Comparison of ENCODE assay signal across 17 mouse cellular contexts in the genomic region with DNA sequence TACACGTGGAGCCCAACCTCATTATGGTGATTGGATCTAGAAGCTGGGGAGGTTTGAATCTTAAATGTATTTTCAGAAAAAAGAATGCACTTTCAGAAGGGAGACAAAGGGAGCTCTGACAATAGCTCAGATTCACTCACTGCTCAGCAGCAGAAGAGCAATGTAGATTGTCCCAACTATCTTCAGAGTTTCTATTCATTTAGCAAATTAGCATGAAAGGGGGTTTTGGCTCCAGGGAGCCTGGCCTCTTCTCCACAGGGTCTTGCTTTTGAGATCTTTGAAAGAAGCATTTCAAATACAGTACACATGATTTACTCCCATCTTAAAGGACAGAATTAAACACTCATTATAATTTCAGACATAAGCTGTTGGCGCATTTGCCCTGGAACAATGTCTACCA.
A peak's percentile ranks its signal among the peaks of the same experiment; 100 is the strongest.
DNase-seq lines count a peak whose midpoint lies in the region; ATAC-seq lines count a peak whose summit lies in the region.
"Had no signal": no experiment of that assay in that cellular context is flagged by ENCODE, and none has a peak within 500 bp of the region (broad histone marks: within the 10 kb centered on the region; RNA-seq: fewer than 3 reads in every experiment).

No protein-coding gene starts in this region.

- no peaks in the 10 kb centered on the region for H3K27me3 ChIP-seq in forebrain, embryonic 13.5 days
- no peaks in the 10 kb centered on the region for H3K27me3 ChIP-seq in hindbrain, embryonic 14.5 days (ENCODE audit: control insufficient read depth, insufficient read depth, low read length)
- H3K27me3 ChIP-seq in midbrain, embryonic 14.5 days (ENCODE audit: control insufficient read depth, insufficient read depth, low read length), result no peaks in the 10 kb centered on the region
- H3K27me3 ChIP-seq: embryonic facial prominence, embryonic 13.5 days; kidney, embryonic 15.5 days; limb, embryonic 12.5 days; liver, embryonic 15.5 days had no signal

- H3K4me1 ChIP-seq in forebrain, embryonic 13.5 days, result peaks cover 25% of the 10 kb centered on the region
- peaks cover 11% of the 10 kb centered on the region; the same call in 1 of the 2 replicates for H3K4me1 ChIP-seq in hindbrain, embryonic 14.5 days (replicated peaks; ENCODE audit: control insufficient read depth, insufficient read depth, low read length)
- peaks cover 15% of the 10 kb centered on the region for H3K4me1 ChIP-seq in midbrain, embryonic 14.5 days (ENCODE audit: control insufficient read depth, insufficient read depth, low read length)
- H3K4me1 ChIP-seq: embryonic facial prominence, embryonic 13.5 days; kidney, embryonic 15.5 days; limb, embryonic 12.5 days; liver, embryonic 15.5 days had no signal

- peak; percentile 47 for DNase-seq in R1 (ENCODE audit: low read depth, low spot score)
- DNase-seq in hindbrain, embryonic 14.5 days (ENCODE audit: low spot score), result no peak
- peak; percentile 39 for DNase-seq in midbrain, embryonic 14.5 days
- no peak for DNase-seq in layer of hippocampus, adult 11-12 months (ENCODE audit: low spot score)
- DNase-seq in T-cell, adult 2 months (ENCODE audit: low spot score), result no peak
- no peak for DNase-seq in right cerebral cortex, postnatal 10 days (ENCODE audit: low spot score in 2 of 2)
- DNase-seq: cerebellum, postnatal 36 days; gastrocnemius, adult 2 months; heart, adult 11 months; lung, postnatal 36 days; right cerebral cortex, postnatal 25 days had no signal

- 4% methylated on average over 2 of the region's 2 CpGs for WGBS in forebrain, embryonic 13.5 days
- WGBS in hindbrain, embryonic 14.5 days, result 14% methylated on average over 2 of the region's 2 CpGs
- 6% methylated on average over 2 of the region's 2 CpGs for WGBS in midbrain, embryonic 14.5 days

- no peaks in the 10 kb centered on the region for H3K9me3 ChIP-seq in forebrain, embryonic 13.5 days (replicated peaks)
- no peaks in the 10 kb centered on the region for H3K9me3 ChIP-seq in hindbrain, embryonic 14.5 days (ENCODE audit: control insufficient read depth, low read length)
- no peaks in the 10 kb centered on the region for H3K9me3 ChIP-seq in midbrain, embryonic 14.5 days (ENCODE audit: control insufficient read depth, low read length)
- H3K9me3 ChIP-seq: embryonic facial prominence, embryonic 13.5 days; kidney, embryonic 15.5 days; limb, embryonic 12.5 days; liver, embryonic 15.5 days had no signal

- no peak overlapping the region for H3K9ac ChIP-seq in forebrain, embryonic 13.5 days
- no peak overlapping the region for H3K9ac ChIP-seq in hindbrain, embryonic 14.5 days
- no peak overlapping the region for H3K9ac ChIP-seq in midbrain, embryonic 14.5 days (replicated peaks; ENCODE audit: low read length)
- H3K9ac ChIP-seq: embryonic facial prominence, embryonic 13.5 days; kidney, embryonic 15.5 days; limb, embryonic 12.5 days; liver, embryonic 15.5 days had no signal

- ATAC-seq in forebrain, embryonic 13.5 days, result peak; percentile 63
- ATAC-seq in hindbrain, embryonic 14.5 days (ENCODE audit: low FRiP score), result peak; percentile 55; the same call in 1 of the 2 replicates
- peak; percentile 43; the same call in 1 of the 2 replicates for ATAC-seq in midbrain, embryonic 14.5 days (ENCODE audit: low FRiP score, low TSS enrichment)

- peak overlapping the region; percentile 49 for H3K27ac ChIP-seq in forebrain, embryonic 13.5 days
- H3K27ac ChIP-seq in hindbrain, embryonic 14.5 days, result no peak overlapping the region; the same call in 1 of the 2 replicates
- H3K27ac ChIP-seq in midbrain, embryonic 14.5 days (replicated peaks; ENCODE audit: low read depth, low read length), result 0 out of 2 replicates have a peak overlapping the region, but pooled peaks have one; percentile 20
- H3K27ac ChIP-seq: embryonic facial prominence, embryonic 13.5 days; gastrocnemius, adult 2 months; kidney, embryonic 15.5 days; left cerebral cortex, adult 2 months; limb, embryonic 12.5 days; liver, embryonic 15.5 days had no signal

- no peak overlapping the region for H3K4me2 ChIP-seq in forebrain, embryonic 13.5 days
- H3K4me2 ChIP-seq in hindbrain, embryonic 14.5 days (replicated peaks), result no peak overlapping the region
- H3K4me2 ChIP-seq in midbrain, embryonic 14.5 days (ENCODE audit: low read length), result no peak overlapping the region
- H3K4me2 ChIP-seq: embryonic facial prominence, embryonic 13.5 days; kidney, embryonic 15.5 days; limb, embryonic 12.5 days; liver, embryonic 15.5 days had no signal

- H3K36me3 ChIP-seq in forebrain, embryonic 13.5 days (ENCODE audit: poor library complexity, severe bottlenecking), result no peaks in the 10 kb centered on the region
- no peaks in the 10 kb centered on the region for H3K36me3 ChIP-seq in hindbrain, embryonic 14.5 days (replicated peaks; ENCODE audit: control insufficient read depth, insufficient read depth)
- H3K36me3 ChIP-seq in midbrain, embryonic 14.5 days (ENCODE audit: control insufficient read depth, insufficient read depth, low read length), result no peaks in the 10 kb centered on the region
- H3K36me3 ChIP-seq: embryonic facial prominence, embryonic 13.5 days; kidney, embryonic 15.5 days; limb, embryonic 12.5 days; liver, embryonic 15.5 days had no signal

- H3K4me3 ChIP-seq in forebrain, embryonic 13.5 days, result no peak overlapping the region
- H3K4me3 ChIP-seq in hindbrain, embryonic 14.5 days (replicated peaks; ENCODE audit: low read length), result no peak overlapping the region
- no peak overlapping the region for H3K4me3 ChIP-seq in midbrain, embryonic 14.5 days (replicated peaks; ENCODE audit: low read depth, low read length)
- H3K4me3 ChIP-seq: embryonic facial prominence, embryonic 13.5 days; gastrocnemius, adult 2 months; kidney, embryonic 15.5 days; left cerebral cortex, adult 2 months; limb, embryonic 12.5 days; liver, embryonic 15.5 days had no signal

Comparison
In these comparisons a context has a peak if more than half of its experiments do, and no peak if none do; other contexts are left out.
1. DNase-seq: peak in R1 (single experiment) and midbrain, embryonic 14.5 days (single experiment); none in hindbrain, embryonic 14.5 days (single experiment), layer of hippocampus, adult 11-12 months (single experiment), T-cell, adult 2 months (single experiment) and right cerebral cortex, postnatal 10 days (0 of 2).
2. Peak in every context shown above with its lines, with median percentiles within 50 percentile points of each other: ATAC-seq.